ENCODE assay signal across 12 mouse cellular contexts in genomic region chr7:89392825-89393224, GRCm38 (mm10). TPM values are rescaled to one million over a fixed set of nuclear protein-coding genes. Genes with fewer than 3 reads are reported as not detected.
DNase-seq lines count a peak whose midpoint lies in the region; ATAC-seq and TF ChIP-seq lines count a peak whose summit lies in the region.
"Had no signal": no experiment of that assay in that cellular context is flagged by ENCODE, and none has a peak within 500 bp of the region (broad histone marks: within the 10 kb centered on the region; RNA-seq: fewer than 3 reads in every experiment).

No protein-coding gene starts in this region.

- H3K27me3 ChIP-seq in liver, adult 2 months (ENCODE audit: control insufficient read depth, insufficient read depth, low read length) = no peaks in the 10 kb centered on the region
- H3K27me3 ChIP-seq in liver, embryonic 12.5 days (replicated peaks) = no peaks in the 10 kb centered on the region
- no peaks in the 10 kb centered on the region for H3K27me3 ChIP-seq in E14TG2a.4 (ENCODE audit: insufficient read depth, low read length)
- H3K27me3 ChIP-seq: hindbrain, embryonic 15.5 days had no signal

- no peak for TF ChIP-seq POLR2A in liver, adult 2 months (IDR thresholded peaks at IDR 0.05; ENCODE audit: extremely low read depth, insufficient read depth, low read length)

- H3K4me1 ChIP-seq in liver, adult 2 months (ENCODE audit: control insufficient read depth, insufficient read depth, low read length) = peaks cover 11% of the 10 kb centered on the region
- no peaks in the 10 kb centered on the region for H3K4me1 ChIP-seq in liver, embryonic 12.5 days
- H3K4me1 ChIP-seq in E14TG2a.4 (replicated peaks; ENCODE audit: low read depth, low read length) = 0 out of 2 replicates have a peak, but pooled peaks cover 4% of the 10 kb centered on the region
- H3K4me1 ChIP-seq: hindbrain, embryonic 15.5 days had no signal

- peak; percentile 48 for TF ChIP-seq CTCF in gastrocnemius, adult 2 months (IDR thresholded peaks at IDR 0.05)
- no peak for TF ChIP-seq CTCF in liver, adult 2 months (IDR thresholded peaks at IDR 0.05; ENCODE audit: low read depth, low read length)
- peak; percentile 12; the same call in 1 of the 2 replicates for TF ChIP-seq CTCF in E14TG2a.4 (conservative IDR thresholded peaks at IDR 0.05; ENCODE audit: low read length)

- H3K36me3 ChIP-seq in liver, adult 2 months (ENCODE audit: control insufficient read depth, insufficient read depth, low read length) = no peaks in the 10 kb centered on the region
- no peaks in the 10 kb centered on the region for H3K36me3 ChIP-seq in liver, embryonic 12.5 days
- no peaks in the 10 kb centered on the region for H3K36me3 ChIP-seq in E14TG2a.4 (ENCODE audit: insufficient read depth, low read length)
- H3K36me3 ChIP-seq: G1E; hindbrain, embryonic 15.5 days had no signal

- no peak for ATAC-seq in liver, embryonic 12.5 days
- ATAC-seq in megakaryocyte progenitor cell, adult 5-6 weeks (replicated peaks; ENCODE audit: poor library complexity) = peak; percentile 78
- no peak for ATAC-seq in activated CD4-positive, CD25-positive, alpha-beta regulatory T cell, adult 4 months

- no peaks in the 10 kb centered on the region for H3K79me2 ChIP-seq in liver, adult 2 months (ENCODE audit: control insufficient read depth, insufficient read depth, low read length)

- no peak for DNase-seq in gastrocnemius, adult 2 months
- no peak for DNase-seq in gastrocnemius, postnatal 25 days
- DNase-seq in liver, adult 2 months (ENCODE audit: extremely low read depth, low read depth, low spot score) = peak; percentile 50
- no peak for DNase-seq in cerebellum, adult 11 months
- DNase-seq: cerebellum, postnatal 25 days had no signal

- WGBS in liver, adult 2 months = 85% methylated on average over 1 of the region's 1 CpGs
- WGBS in liver, embryonic 12.5 days (ENCODE audit: insufficient replicate concordance) = 87% methylated on average over 1 of the region's 1 CpGs

- intact Hi-C loops in gastrocnemius, adult 2 months (cut with DNase I) = no loop called here

- peak overlapping the region; percentile 71; the same call in 1 of the 2 replicates for H3K27ac ChIP-seq in gastrocnemius, adult 2 months
- H3K27ac ChIP-seq in liver, adult 2 months (replicated peaks; ENCODE audit: insufficient read depth, low read depth, low read length) = no peak overlapping the region
- H3K27ac ChIP-seq in liver, embryonic 12.5 days = no peak overlapping the region
- H3K27ac ChIP-seq: hindbrain, embryonic 15.5 days had no signal

- no peaks in the 10 kb centered on the region for H3K9me3 ChIP-seq in liver, embryonic 12.5 days (replicated peaks)
- no peaks in the 10 kb centered on the region for H3K9me3 ChIP-seq in E14TG2a.4 (ENCODE audit: low read length)
- H3K9me3 ChIP-seq: G1E; hindbrain, embryonic 15.5 days had no signal

- no peak overlapping the region for H3K4me2 ChIP-seq in liver, embryonic 12.5 days
- H3K4me2 ChIP-seq: hindbrain, embryonic 15.5 days had no signal

- H3K4me3 ChIP-seq in gastrocnemius, adult 2 months = no peak overlapping the region
- H3K4me3 ChIP-seq in liver, adult 2 months (ENCODE audit: insufficient read depth, low read depth, low read length) = no peak overlapping the region
- no peak overlapping the region for H3K4me3 ChIP-seq in liver, embryonic 12.5 days
- H3K4me3 ChIP-seq in E14TG2a.4 (replicated peaks; ENCODE audit: low read length) = no peak overlapping the region
- H3K4me3 ChIP-seq: hindbrain, embryonic 15.5 days; myocyte had no signal

- no peak overlapping the region for H3K9ac ChIP-seq in liver, adult 2 months (ENCODE audit: low read depth, low read length)
- no peak overlapping the region for H3K9ac ChIP-seq in liver, embryonic 12.5 days
- H3K9ac ChIP-seq: hindbrain, embryonic 15.5 days had no signal

RNA-seq across cellular contexts. Expression of gene Tmem135, which starts 11.2 kb away (rescaled TPM):
- 10 to 100 TPM; 13.2 to 19.6 TPM for total RNA-seq in gastrocnemius, adult 2 months (2021)
- 10 to 100 TPM; 13.1 to 21.6 TPM for total RNA-seq in gastrocnemius, postnatal 25 days (2021)
- 60.4 and 60.5 TPM in 2 replicates for total RNA-seq in liver, adult 2 months (2014; rRNA removed)
- polyA plus RNA-seq in liver, adult 2 months (2012; rRNA removed) = 101 and 108 TPM in 2 replicates
- polyA plus RNA-seq in liver, embryonic 12.5 days (2016; fragmentation: Nextera tagmentation; extraction: Ambion mirVana) = 16.0 and 16.7 TPM in 2 replicates
- 25.2 and 28.9 TPM in 2 replicates for total RNA-seq in megakaryocyte progenitor cell, adult 5-6 weeks (2015)
- total RNA-seq in megakaryocyte progenitor cell, adult 5-6 weeks (2017) = 20.2 and 22.0 TPM in 2 replicates
- polyA plus RNA-seq in activated CD4-positive, CD25-positive, alpha-beta regulatory T cell, adult 4 months (2017; shearing (Covaris generic)) = 10 to 100 TPM; 18.7 to 24.8 TPM

RNA-seq across cellular contexts. Expression of gene Fzd4, which starts 11.3 kb away (rescaled TPM):
- total RNA-seq in gastrocnemius, adult 2 months (2021) = 10 to 100 TPM; 30.6 to 32.4 TPM
- 10 to 100 TPM; 22.0 to 39.9 TPM for total RNA-seq in gastrocnemius, postnatal 25 days (2021)
- 11.5 and 12.1 TPM in 2 replicates for total RNA-seq in liver, adult 2 months (2014; rRNA removed)
- polyA plus RNA-seq in liver, adult 2 months (2012; rRNA removed) = 4.8 and 6.3 TPM in 2 replicates
- polyA plus RNA-seq in liver, embryonic 12.5 days (2016; fragmentation: Nextera tagmentation; extraction: Ambion mirVana) = 3.5 and 4.5 TPM in 2 replicates
- total RNA-seq in megakaryocyte progenitor cell, adult 5-6 weeks (2015) = 0.54 and 0.81 TPM in 2 replicates
- total RNA-seq in megakaryocyte progenitor cell, adult 5-6 weeks (2017) = 0.24 and 0.79 TPM in 2 replicates
- not detected for polyA plus RNA-seq in activated CD4-positive, CD25-positive, alpha-beta regulatory T cell, adult 4 months (2017; shearing (Covaris generic))
- polyA plus RNA-seq: G1E had no signal
